Mouse (Mus musculus) heart, embryonic 11.5 days (tissue): ENCODE results near the gene Ntng1. TPM values are rescaled to one million over a fixed set of nuclear protein-coding genes. Genes with fewer than 3 reads are reported as not detected.

Source experiments
- ATAC-seq: fragments of 200-750 bp; cut with Nextera tagmentation; replicated peaks from 2 replicates; pipeline ENCODE4 v1.8.0; 2017; ENCODE audit warnings: moderate library complexity; ENCODE audit not compliant: insufficient number of reproducible peaks, low FRiP score, low TSS enrichment
- H3K27ac ChIP-seq: fragments of 300-500 bp; sonication (generic); 2 replicates; pipeline ENCODE4 v1.5.1; 2014; ENCODE audit warnings: mild to moderate bottlenecking, low read depth, low read length
- H3K27me3 ChIP-seq: fragments of 300-500 bp; sonication (generic); 2 replicates; pipeline ENCODE4 v1.6.1; 2014; ENCODE audit warnings: mild to moderate bottlenecking, low read length, mixed read lengths; ENCODE audit not compliant: control insufficient read depth, insufficient read depth
- H3K36me3 ChIP-seq: fragments of 300-500 bp; sonication (generic); 2 replicates; pipeline ENCODE4 v1.6.1; 2014; ENCODE audit warnings: mild to moderate bottlenecking, low read length, moderate library complexity, mixed read lengths; ENCODE audit not compliant: control insufficient read depth, insufficient read depth
- H3K4me1 ChIP-seq: fragments of 300-500 bp; sonication (generic); 2 replicates; pipeline ENCODE4 v1.6.1; 2014; ENCODE audit warnings: low read length; ENCODE audit not compliant: control insufficient read depth, insufficient read depth
- H3K4me2 ChIP-seq: fragments of 300-500 bp; sonication (generic); 2 replicates; pipeline ENCODE4 v1.6.1; 2014; ENCODE audit warnings: mild to moderate bottlenecking, moderate library complexity
- H3K4me3 ChIP-seq: fragments of 300-500 bp; sonication (generic); 2 replicates; pipeline ENCODE4 v1.5.1; 2014; ENCODE audit warnings: low read depth, low read length
- H3K9ac ChIP-seq: fragments of 300-500 bp; sonication (generic); 2 replicates; pipeline ENCODE4 v1.6.1; 2014; ENCODE audit warnings: mild to moderate bottlenecking, low read depth, low read length, moderate library complexity
- H3K9me3 ChIP-seq: fragments of 300-500 bp; sonication (generic); replicated peaks from 2 replicates; pipeline ENCODE4 v1.6.1; 2016; ENCODE audit warnings: low read length; ENCODE audit not compliant: control insufficient read depth
- WGBS: fragments of 180-500 bp; shearing (Covaris S2); extraction: QIAGEN DNeasy Blood & Tissue Kit; methylation state at CpG from one replicate; pipeline ENCODE4 v1.1.7; 2014; ENCODE audit not compliant: insufficient replicate concordance; 5-methylcytosine and 5-hydroxymethylcytosine counted together
- polyA plus RNA-seq: library from polyadenylated mRNA; unstranded; fragments of >200 nt; fragmentation: Nextera tagmentation; extraction: Ambion mirVana; gene quantifications from 2 replicates; pipeline ENCODE4 v1.2.1, GENCODE M21; 2014

The Ntng1 gene
- polyA plus RNA-seq, 1 experiment from 2014 or later: 0.62 TPM

GRCm38 (mm10) chr3:110085336-110085735 lies 58.5 kb downstream of the Ntng1 start:
- H3K27me3 ChIP-seq: no peaks in the 10 kb centered on the region
- 60% methylated on average over 2 of the region's 2 CpGs for WGBS
- H3K27ac ChIP-seq: no peak overlapping the region
- no peaks in the 10 kb centered on the region for H3K4me1 ChIP-seq
- no peaks in the 10 kb centered on the region for H3K36me3 ChIP-seq
- no peak overlapping the region for H3K4me3 ChIP-seq
- H3K4me2 ChIP-seq: no peak overlapping the region
- no peaks in the 10 kb centered on the region for H3K9me3 ChIP-seq
- no peak overlapping the region for H3K9ac ChIP-seq
- no peak for ATAC-seq

- no peaks in the 10 kb centered on the region for H3K27me3 ChIP-seq
- WGBS: 85% methylated on average over 6 of the region's 6 CpGs
- H3K4me3 ChIP-seq: no peak overlapping the region
- no peaks in the 10 kb centered on the region for H3K9me3 ChIP-seq
- ATAC-seq: no peak
- H3K4me1 ChIP-seq: no peaks in the 10 kb centered on the region
- H3K36me3 ChIP-seq: no peaks in the 10 kb centered on the region
- H3K4me2 ChIP-seq: no peak overlapping the region
- no peak overlapping the region for H3K27ac ChIP-seq
- no peak overlapping the region for H3K9ac ChIP-seq
Observed at GRCm38 (mm10) chr3:110064709-110065256, 79.0 kb downstream of the Ntng1 start.

GRCm38 (mm10) chr3:110055915-110056314 lies 87.9 kb downstream of the Ntng1 start:
- WGBS: 79% methylated on average over 6 of the region's 6 CpGs
- no peak overlapping the region for H3K4me2 ChIP-seq
- no peak overlapping the region for H3K27ac ChIP-seq
- H3K9ac ChIP-seq: no peak overlapping the region
- no peaks in the 10 kb centered on the region for H3K27me3 ChIP-seq
- no peak for ATAC-seq
- H3K9me3 ChIP-seq: no peaks in the 10 kb centered on the region
- H3K36me3 ChIP-seq: no peaks in the 10 kb centered on the region
- H3K4me1 ChIP-seq: no peaks in the 10 kb centered on the region
- H3K4me3 ChIP-seq: no peak overlapping the region

- no peaks in the 10 kb centered on the region for H3K9me3 ChIP-seq
- H3K27me3 ChIP-seq: no peaks in the 10 kb centered on the region
- no peak overlapping the region for H3K9ac ChIP-seq
- no peak overlapping the region for H3K4me2 ChIP-seq
- H3K27ac ChIP-seq: no peak overlapping the region
- H3K4me1 ChIP-seq: no peaks in the 10 kb centered on the region
- no peak for ATAC-seq
- WGBS: 85% methylated on average over 6 of the region's 6 CpGs
- H3K36me3 ChIP-seq: no peaks in the 10 kb centered on the region
- no peak overlapping the region for H3K4me3 ChIP-seq
Observed at GRCm38 (mm10) chr3:110055433-110055832, 88.4 kb downstream of the Ntng1 start.

GRCm38 (mm10) chr3:110054125-110054524 lies 89.7 kb downstream of the Ntng1 start:
- Histone ChIP-seq H3K9ac (no peak overlapping the region), H3K4me2 (no peak overlapping the region), H3K27me3 (no peaks in the 10 kb centered on the region), H3K9me3 (no peaks in the 10 kb centered on the region), H3K4me1 (no peaks in the 10 kb centered on the region), H3K27ac (no peak overlapping the region), H3K4me3 (no peak overlapping the region), H3K36me3 (no peaks in the 10 kb centered on the region)
- ATAC-seq: no peak
- 81% methylated on average over 2 of the region's 2 CpGs for WGBS

- ATAC-seq: no peak
- Histone ChIP-seq H3K27me3 (no peaks in the 10 kb centered on the region), H3K4me2 (no peak overlapping the region), H3K4me1 (no peaks in the 10 kb centered on the region), H3K36me3 (no peaks in the 10 kb centered on the region), H3K27ac (no peak overlapping the region), H3K9ac (no peak overlapping the region), H3K4me3 (no peak overlapping the region), H3K9me3 (no peaks in the 10 kb centered on the region)
- WGBS: 75% methylated on average over 6 of the region's 6 CpGs
Observed at GRCm38 (mm10) chr3:110048152-110048551, 95.7 kb downstream of the Ntng1 start.

GRCm38 (mm10) chr3:110046750-110047149 lies 97.1 kb downstream of the Ntng1 start:
- H3K36me3 ChIP-seq: no peaks in the 10 kb centered on the region
- WGBS: 79% methylated on average over 2 of the region's 2 CpGs
- no peak overlapping the region for H3K27ac ChIP-seq
- no peak for ATAC-seq
- no peak overlapping the region for H3K9ac ChIP-seq
- no peak overlapping the region for H3K4me2 ChIP-seq
- no peaks in the 10 kb centered on the region for H3K4me1 ChIP-seq
- H3K9me3 ChIP-seq: no peaks in the 10 kb centered on the region
- H3K27me3 ChIP-seq: no peaks in the 10 kb centered on the region
- no peak overlapping the region for H3K4me3 ChIP-seq

GRCm38 (mm10) chr3:110044209-110044608 lies 99.6 kb downstream of the Ntng1 start:
- Histone ChIP-seq H3K4me3 (no peak overlapping the region), H3K36me3 (no peaks in the 10 kb centered on the region), H3K9ac (no peak overlapping the region), H3K9me3 (no peaks in the 10 kb centered on the region), H3K27me3 (no peaks in the 10 kb centered on the region), H3K4me1 (no peaks in the 10 kb centered on the region), H3K4me2 (no peak overlapping the region), H3K27ac (no peak overlapping the region)
- ATAC-seq: no peak
- WGBS: 81% methylated on average over 2 of the region's 2 CpGs

- Histone ChIP-seq H3K4me3 (no peak overlapping the region), H3K4me2 (no peak overlapping the region), H3K27me3 (no peaks in the 10 kb centered on the region), H3K27ac (no peak overlapping the region), H3K9me3 (no peaks in the 10 kb centered on the region), H3K9ac (no peak overlapping the region), H3K36me3 (no peaks in the 10 kb centered on the region), H3K4me1 (no peaks in the 10 kb centered on the region)
- ATAC-seq: no peak
- WGBS: 75% methylated on average over 1 of the region's 1 CpGs
Observed at GRCm38 (mm10) chr3:110043641-110044187, 100.1 kb downstream of the Ntng1 start.
